Mouse (Mus musculus) CH12.LX (cell line): ENCODE results near the gene Fam19a5. TPM values are rescaled to one million over a fixed set of nuclear protein-coding genes. Genes with fewer than 3 reads are reported as not detected.

Experiments
- DNase-seq: peaks from one replicate; pipeline ENCODE4 v3.0.0-alpha.2; 2013; ENCODE audit errors: extremely low read depth
- H3K27ac ChIP-seq: 2 replicates; pipeline ENCODE4 v1.5.1; 2012; ENCODE audit warnings: low read depth, mild to moderate bottlenecking, control low read depth, moderate library complexity; ENCODE audit not compliant: insufficient read depth
- H3K27me3 ChIP-seq: replicated peaks from 2 replicates; pipeline ENCODE3; 2012; ENCODE audit warnings: inconsistent platforms
- H3K36me3 ChIP-seq, 2 experiments: replicated peaks in 1 of 2; 2 replicates each; pipeline versions ENCODE3 to v1.6.1; 2012; ENCODE audit warnings: inconsistent platforms in 1 of 2, low read length in 1 of 2, mild to moderate bottlenecking in 1 of 2, mixed read lengths in 1 of 2, moderate library complexity in 1 of 2; ENCODE audit not compliant: control insufficient read depth in 1 of 2, insufficient read depth in 1 of 2
- H3K4me1 ChIP-seq, 2 experiments: 2 replicates each; pipeline ENCODE4 v1.6.1; 2012; ENCODE audit warnings: inconsistent platforms in 1 of 2, moderate library complexity in 1 of 2; ENCODE audit not compliant: insufficient read depth in 2 of 2, control insufficient read depth in 1 of 2
- H3K4me2 ChIP-seq: 2 replicates; pipeline ENCODE4 v1.6.1; 2012; ENCODE audit warnings: low read depth, mild to moderate bottlenecking, control low read depth; ENCODE audit not compliant: poor library complexity, insufficient read depth, severe bottlenecking
- H3K4me3 ChIP-seq, 3 experiments: fragments of 150-350 bp in 1 of 3; sonication (generic) in 1 of 3; replicated peaks in 1 of 3; 2 replicates each; pipeline versions ENCODE3 to v1.5.1; 2011 to 2012; ENCODE audit warnings: low read depth in 2 of 3, low read length in 2 of 3, mild to moderate bottlenecking in 2 of 3, moderate library complexity in 2 of 3, control low read depth in 1 of 3, improper control_type of control experiment in 1 of 3, inconsistent platforms in 1 of 3, mixed read lengths in 1 of 3; ENCODE audit not compliant: poor library complexity in 1 of 3
- H3K79me2 ChIP-seq: replicated peaks from 2 replicates; pipeline ENCODE4 v1.6.1; 2012; ENCODE audit warnings: mild to moderate bottlenecking, moderate library complexity; ENCODE audit not compliant: control insufficient read depth, poor library complexity, insufficient read depth, severe bottlenecking; ENCODE audit errors: extremely low read depth
- H3K9ac ChIP-seq: 2 replicates; pipeline ENCODE4 v1.6.1; 2012; ENCODE audit warnings: low read depth, mild to moderate bottlenecking, control low read depth, moderate library complexity; ENCODE audit not compliant: insufficient read depth
- H3K9me3 ChIP-seq: replicated peaks from 2 replicates; pipeline ENCODE3; 2012; ENCODE audit warnings: low read length, inconsistent platforms, mixed read lengths
- EP300 ChIP-seq: IDR thresholded peaks from 2 replicates; pipeline ENCODE4 v1.6.1; 2011; ENCODE audit warnings: low read length, improper control_type of control experiment
- GABPA ChIP-seq: IDR thresholded peaks from 2 replicates; pipeline ENCODE4 v1.6.1; 2012; ENCODE audit warnings: low read depth, low read length, improper control_type of control experiment, inconsistent platforms; ENCODE audit not compliant: insufficient replicate concordance
- HCFC1 ChIP-seq: IDR thresholded peaks from 2 replicates; pipeline ENCODE4 v1.6.1; 2012; ENCODE audit warnings: low read depth, mild to moderate bottlenecking, inconsistent platforms, low read length, improper control_type of control experiment
- IRF4 ChIP-seq: IDR thresholded peaks from 2 replicates; pipeline ENCODE4 v1.6.1; 2014; ENCODE audit warnings: low read depth, mild to moderate bottlenecking, inconsistent platforms, low read length, improper control_type of control experiment
- JUND ChIP-seq: conservative IDR thresholded peaks from 2 replicates; pipeline ENCODE4 v1.6.1; 2011; ENCODE audit warnings: low read depth, low read length, improper control_type of control experiment
- MAX ChIP-seq: IDR thresholded peaks from 2 replicates; pipeline ENCODE4 v1.6.1; 2011; ENCODE audit warnings: low read length, improper control_type of control experiment
- MAZ ChIP-seq: IDR thresholded peaks from 2 replicates; pipeline ENCODE4 v1.6.1; 2012; ENCODE audit warnings: low read depth, mild to moderate bottlenecking, inconsistent platforms, low read length, improper control_type of control experiment, moderate library complexity
- MEF2A ChIP-seq: IDR thresholded peaks from 2 replicates; pipeline ENCODE4 v1.6.1; 2014; ENCODE audit warnings: low read depth, mild to moderate bottlenecking, inconsistent platforms, low read length, improper control_type of control experiment, borderline replicate concordance
- MXI1 ChIP-seq: IDR thresholded peaks from 2 replicates; pipeline ENCODE4 v1.6.1; 2011; ENCODE audit warnings: mild to moderate bottlenecking, low read depth, low read length, improper control_type of control experiment
- MYC ChIP-seq: IDR thresholded peaks from 2 replicates; pipeline ENCODE4 v1.6.1; 2011; ENCODE audit warnings: low read depth, mild to moderate bottlenecking, improper control_type of control experiment, low read length
- POLR2AphosphoS2 ChIP-seq: IDR thresholded peaks from 2 replicates; pipeline ENCODE4 v1.6.1; 2011; ENCODE audit warnings: low read depth, low read length, improper control_type of control experiment
- RAD21 ChIP-seq: IDR thresholded peaks from 2 replicates; pipeline ENCODE4 v1.6.1; 2011; ENCODE audit warnings: low read depth, mild to moderate bottlenecking, low read length, improper control_type of control experiment, moderate library complexity
- RCOR1 ChIP-seq: conservative IDR thresholded peaks from 2 replicates; pipeline ENCODE4 v1.6.1; 2012; ENCODE audit warnings: low read depth, mild to moderate bottlenecking, inconsistent platforms, low read length, improper control_type of control experiment
- SIN3A ChIP-seq: IDR thresholded peaks from 2 replicates; pipeline ENCODE4 v1.6.1; 2012; ENCODE audit warnings: low read length, improper control_type of control experiment, inconsistent platforms
- SMC3 ChIP-seq: IDR thresholded peaks from 2 replicates; pipeline ENCODE4 v1.6.1; 2011; ENCODE audit warnings: low read depth, low read length, improper control_type of control experiment
- TBP ChIP-seq: conservative IDR thresholded peaks from 2 replicates; pipeline ENCODE4 v1.6.1; 2011; ENCODE audit warnings: low read depth, low read length, improper control_type of control experiment
- UBTF ChIP-seq: IDR thresholded peaks from 2 replicates; pipeline ENCODE4 v1.6.1; 2012; ENCODE audit warnings: low read depth, mild to moderate bottlenecking, inconsistent platforms, low read length, improper control_type of control experiment, moderate library complexity
- dilution Hi-C: fragments of 300-500 bp; cut with MboI; formaldehyde crosslinking; loops from 2 replicates; pipeline ENCODE4 v1.14.3; 2020; ENCODE audit warnings: low sequenced_read_pairs; ENCODE audit not compliant: extremely low pct_unique_long_range_greater_than_20kb, extremely low pct_ligation_motif_present
- in situ Hi-C: fragments of 300-500 bp; cut with MboI; formaldehyde crosslinking; loops from 3 replicates; pipeline ENCODE4 v1.14.3; 2019; ENCODE audit warnings: low sequenced_read_pairs, low pct_ligation_motif_present, low pct_unique_long_range_greater_than_20kb, mixed read lengths
- polyA plus RNA-seq: library from polyadenylated mRNA; unstranded; fragments of >175 nt; gene quantifications from 2 replicates; pipeline ENCODE4 v1.2.1, GENCODE M21; 2012; ENCODE audit warnings: low read depth; ENCODE audit not compliant: insufficient read length
- total RNA-seq, 2 experiments: library from RNA; depleted of rRNA; stranded (reverse); fragments of 300-350 nt in 1 of 2; fragments of >200 nt in 1 of 2; gene quantifications; 2 replicates each; pipeline ENCODE4 v1.2.3; 2012 to 2014

Fam19a5 gene
- total RNA-seq (2012; rRNA removed) (not detected in 2 replicates), total RNA-seq (2014; rRNA removed) (not detected in 2 replicates), polyA plus RNA-seq (not detected in 2 replicates)

DNA sequence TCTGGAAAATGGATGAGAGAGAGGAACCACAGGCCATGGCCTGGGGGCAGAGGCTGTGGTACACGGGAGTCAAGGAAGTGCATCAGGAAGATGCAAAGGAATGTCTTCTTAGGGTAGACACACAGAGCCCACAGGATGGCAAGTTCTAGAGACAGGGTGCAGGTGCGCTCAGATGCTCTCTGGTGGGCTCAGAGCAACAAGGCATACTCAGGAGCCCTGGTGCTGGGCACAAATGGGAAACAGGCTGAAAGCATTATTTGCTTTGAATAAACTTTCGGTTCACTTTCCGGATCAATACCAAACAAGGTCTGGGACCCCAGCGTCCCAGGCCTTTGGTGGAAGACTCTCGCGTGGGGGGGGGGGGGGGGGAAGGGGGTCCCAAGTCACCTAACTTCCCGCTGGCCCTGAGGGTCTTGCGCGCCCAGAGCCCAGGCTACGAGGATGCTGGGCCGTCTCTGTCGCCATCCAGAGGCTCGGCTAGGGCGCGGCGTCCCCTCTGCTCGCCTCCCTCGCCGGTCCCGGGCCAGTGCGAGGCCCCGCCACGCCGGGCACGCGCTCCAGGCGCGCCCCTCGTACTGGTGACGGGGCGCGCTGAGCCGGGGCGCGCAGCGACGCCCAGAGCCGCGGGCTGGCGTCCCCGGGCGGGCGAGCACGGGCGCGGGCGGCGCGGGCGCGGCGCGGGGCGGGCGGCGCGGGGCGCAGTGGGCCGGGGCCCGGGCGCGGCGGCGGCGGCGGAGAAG, at the start of gene Fam19a5:
Gene Fam19a5, plus strand, starts transcription at position 701 of the 740 bp plus-strand sequence.
- TF ChIP-seq GABPA (no peak), TBP (no peak), JUND (no peak), MAZ (no peak), SIN3A (no peak), EP300 (no peak), RCOR1 (no peak), MAX (no peak), MYC (no peak), HCFC1 (no peak), POLR2AphosphoS2 (no peak), IRF4 (no peak), RAD21 (no peak), UBTF (no peak), MXI1 (no peak)
- Histone ChIP-seq H3K4me1 (no peaks in the 10 kb centered on the region), H3K4me2 (no peak within 1 kb of the TSS), H3K9me3 (peaks cover 91% of the 10 kb centered on the region), H3K79me2 (no peaks in the 10 kb centered on the region), H3K4me3 (no peak within 1 kb of the TSS), H3K9ac (no peak within 1 kb of the TSS), H3K36me3 (no peaks in the 10 kb centered on the region), H3K27ac (no peak within 1 kb of the TSS), H3K27me3 (no peaks in the 10 kb centered on the region)
- DNase-seq = no peak
- dilution Hi-C loops = no loop called here
- in situ Hi-C loops = no loop called here

DNA sequence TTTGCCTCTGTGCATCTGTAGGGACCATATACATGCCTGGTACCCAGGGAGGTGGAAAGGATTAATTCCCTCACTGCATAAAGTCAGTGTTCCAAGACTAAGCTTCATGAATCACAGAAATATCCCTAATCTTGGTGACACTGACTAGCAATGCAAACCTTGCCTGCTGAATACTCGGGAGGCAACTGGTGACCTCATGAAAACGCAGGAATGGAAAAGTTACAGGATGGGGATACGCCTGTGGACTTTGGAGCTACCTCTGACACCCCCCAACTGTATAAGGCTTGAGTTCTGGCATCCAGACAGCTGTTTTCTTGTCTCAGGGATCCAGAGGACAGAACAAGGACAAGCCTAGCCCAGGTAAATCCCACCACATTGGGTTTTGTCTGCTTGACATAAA, 42.4 kb upstream of the Fam19a5 start:
- in situ Hi-C loops (no loop called here), dilution Hi-C loops (no loop called here)
- no peaks in the 10 kb centered on the region for H3K27me3 ChIP-seq
- no peak for DNase-seq
- no peaks in the 10 kb centered on the region for H3K36me3 ChIP-seq
- no peak overlapping the region for H3K4me2 ChIP-seq
- H3K79me2 ChIP-seq = no peaks in the 10 kb centered on the region
- H3K4me3 ChIP-seq = no peak overlapping the region
- no peak overlapping the region for H3K27ac ChIP-seq
- TF ChIP-seq MEF2A = no peak
- TF ChIP-seq SIN3A = no peak
- no peak for TF ChIP-seq SMC3
- H3K4me1 ChIP-seq = no peaks in the 10 kb centered on the region
- H3K9ac ChIP-seq = no peak overlapping the region
- peaks cover 88% of the 10 kb centered on the region for H3K9me3 ChIP-seq
